Mouse (Mus musculus) MEL-GATA-1-ER (cell line): ENCODE data around the gene Cpeb4.
"Not testable (repeated sequence)": the region's sequence is repeated elsewhere in the genome, so short reads cannot be mapped to it uniquely, and the experiment has no call there.

ENCODE experiments used
- DNase-seq: peaks from one replicate; pipeline ENCODE4 v3.0.0-alpha.2; 2012; ENCODE audit warnings: low read depth; ENCODE audit errors: extremely low read depth

The Cpeb4 gene

GRCm38 (mm10) chr11:31871911-31872310 is at the start of gene Cpeb4:
TSS of gene Cpeb4 (plus strand) at chr11:31872211.
- no peak for DNase-seq

GRCm38 (mm10) chr11:31822556-31822955 is 49.5 kb upstream of the Cpeb4 start:
- DNase-seq, result no peak

- DNase-seq, result no peak
These were observed 48.5 kb upstream of the Cpeb4 start for GRCm38 (mm10) chr11:31823513-31823912.

- DNase-seq, result no peak
These were observed 47.4 kb upstream of the Cpeb4 start for GRCm38 (mm10) chr11:31824504-31825166.

GRCm38 (mm10) chr11:31828011-31828770 is 43.8 kb upstream of the Cpeb4 start:
- DNase-seq, result no peak

- DNase-seq, result no peak
These were observed 43.3 kb upstream of the Cpeb4 start for GRCm38 (mm10) chr11:31828771-31829072.

- no peak for DNase-seq
These were observed 41.5 kb upstream of the Cpeb4 start for GRCm38 (mm10) chr11:31830213-31831151.

GRCm38 (mm10) chr11:31831451-31831850 is 40.6 kb upstream of the Cpeb4 start:
- DNase-seq, result peak; percentile 88

- DNase-seq, result no peak
These were observed 40.0 kb upstream of the Cpeb4 start for GRCm38 (mm10) chr11:31831983-31832382.

GRCm38 (mm10) chr11:31832439-31832980 is 39.5 kb upstream of the Cpeb4 start:
- DNase-seq, result no peak

GRCm38 (mm10) chr11:31833506-31833905 is 38.5 kb upstream of the Cpeb4 start:
- no peak for DNase-seq

- DNase-seq, result no peak
These were observed 36.7 kb upstream of the Cpeb4 start for GRCm38 (mm10) chr11:31835352-31835751.

GRCm38 (mm10) chr11:31837243-31837642 is 34.8 kb upstream of the Cpeb4 start:
- no peak for DNase-seq

- no peak for DNase-seq
These were observed 34.3 kb upstream of the Cpeb4 start for GRCm38 (mm10) chr11:31837753-31838152.

GRCm38 (mm10) chr11:31838442-31839083 is 33.4 kb upstream of the Cpeb4 start:
- no peak for DNase-seq

- DNase-seq, result no peak
These were observed 32.9 kb upstream of the Cpeb4 start for GRCm38 (mm10) chr11:31839084-31839460.

- DNase-seq, result no peak
These were observed 29.6 kb upstream of the Cpeb4 start for GRCm38 (mm10) chr11:31842171-31842959.

GRCm38 (mm10) chr11:31843177-31843833 is 28.7 kb upstream of the Cpeb4 start:
- DNase-seq, result no peak

- DNase-seq, result peak; percentile 96
These were observed 28.2 kb upstream of the Cpeb4 start for GRCm38 (mm10) chr11:31843834-31844188.

GRCm38 (mm10) chr11:31845111-31845510 is 26.9 kb upstream of the Cpeb4 start:
- not testable (repeated sequence) for DNase-seq
